Mouse (Mus musculus): ENCODE results near the gene Tgif2. TPM values are rescaled to one million over a fixed set of nuclear protein-coding genes. Genes with fewer than 3 reads are reported as not detected.

Gene Tgif2
- 116 to 125 TPM (median 123 TPM) in 4 replicates for total RNA-seq (2023; ENCODE audit: inconsistent age)

GRCm38 (mm10) chr2:156839319-156840191, at the start of gene Tgif2:
Tgif2 (plus strand) TSS chr2:156840007.

GRCm38 (mm10) chr2:156857835-156858234, 18.0 kb downstream of the Tgif2 start, which contains the start of gene 4930518I15Rik:
4930518I15Rik (minus strand) TSS chr2:156857946.

GRCm38 (mm10) chr2:156862772-156863486, 23.1 kb downstream of the Tgif2 start, which contains the start of gene Rab5if:
Rab5if (plus strand) TSS chr2:156863128.

DNA sequence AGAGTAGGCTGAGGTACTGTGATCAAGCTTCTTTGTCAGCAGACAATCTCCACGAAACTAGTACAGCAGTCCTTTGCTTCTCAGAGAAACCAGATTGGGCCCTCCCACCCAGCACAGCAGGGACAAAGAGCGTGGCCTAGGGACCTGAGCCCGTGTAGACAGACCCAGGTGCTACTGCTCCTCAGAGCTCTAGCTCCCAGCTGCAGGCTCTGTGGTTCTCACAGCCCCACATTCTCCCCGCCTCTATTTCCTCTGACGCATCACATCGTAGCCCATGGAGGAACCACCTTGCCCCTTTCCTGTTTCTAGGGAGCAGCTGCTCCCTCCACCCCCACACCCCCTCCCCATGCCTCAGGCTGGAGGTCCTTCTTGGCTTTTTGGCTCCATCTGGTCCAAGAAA, 47.2 kb downstream of the Tgif2 start, which contains the start of gene Sla2:
Sla2 (minus strand) TSS at position 176 of the 400 bp plus-strand sequence.

Other genes starting within 250 kb of the Tgif2 start
- 68.5 to 84.9 TPM (median 74.6 TPM) in 4 replicates for gene Dlgap4, start 226.3 kb upstream of the Tgif2 start, total RNA-seq (2023; ENCODE audit: inconsistent age)
- gene Myl9, start 64.6 kb upstream of the Tgif2 start, total RNA-seq (2023; ENCODE audit: inconsistent age) = 0.94 to 2.8 TPM (median 1.4 TPM) in 4 replicates
- gene 4930518I15Rik, start 17.9 kb downstream of the Tgif2 start, total RNA-seq (2023; ENCODE audit: inconsistent age) = 2.3 to 4.3 TPM (median 4.0 TPM) in 4 replicates
- 54.6 to 58.5 TPM (median 57.2 TPM) in 4 replicates for gene Rab5if, start 23.1 kb downstream of the Tgif2 start, total RNA-seq (2023; ENCODE audit: inconsistent age)
- 1.2 to 1.5 TPM (median 1.3 TPM) in 4 replicates for gene Sla2, start 47.2 kb downstream of the Tgif2 start, total RNA-seq (2023; ENCODE audit: inconsistent age)
- 32.0 to 36.6 TPM (median 35.1 TPM) in 4 replicates for gene Ndrg3, start 152.0 kb downstream of the Tgif2 start, total RNA-seq (2023; ENCODE audit: inconsistent age)
- 23.4 to 30.3 TPM (median 26.0 TPM) in 4 replicates for gene Dsn1, start 167.1 kb downstream of the Tgif2 start, total RNA-seq (2023; ENCODE audit: inconsistent age)
- gene Soga1, start 239.2 kb downstream of the Tgif2 start, total RNA-seq (2023; ENCODE audit: inconsistent age) = 0.26 to 0.81 TPM (median 0.65 TPM) in 4 replicates
- not detected in 4 replicates for gene Tldc2, start 247.0 kb downstream of the Tgif2 start, total RNA-seq (2023; ENCODE audit: inconsistent age)